Mouse (Mus musculus): ENCODE measurements around the gene Med15. TPM values are rescaled to one million over a fixed set of nuclear protein-coding genes. Genes with fewer than 3 reads are reported as not detected.

The Med15 gene
- polyA plus RNA-seq, 1 experiment from 2014 or later = 31.6 TPM

DNA sequence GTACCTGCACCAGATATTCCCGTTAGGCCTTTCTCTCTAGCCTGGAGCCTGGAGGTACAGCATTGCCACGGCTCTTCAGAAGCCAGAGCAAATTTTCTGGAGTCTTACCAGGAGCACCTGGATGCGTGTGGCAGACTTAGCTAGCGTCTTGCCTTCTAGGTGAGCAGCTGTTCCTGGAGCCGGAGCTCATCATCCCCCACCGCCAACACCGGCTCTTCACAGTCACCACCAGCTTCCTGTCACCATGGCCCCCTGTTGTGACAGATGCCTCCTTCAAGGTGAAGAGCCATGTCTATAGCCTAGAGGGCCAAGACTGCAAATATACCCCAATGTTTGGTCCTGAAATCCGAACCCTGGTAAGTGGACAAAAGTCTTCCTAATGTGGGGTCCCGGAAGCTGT is 92.0 kb downstream of the Med15 start:
- no peak for ATAC-seq (replicated peaks; ENCODE audit: insufficient number of reproducible peaks, low FRiP score, low TSS enrichment)
- Histone ChIP-seq H3K4me3 (ENCODE audit: low read depth, low read length) (no peak overlapping the region), H3K4me1 (ENCODE audit: control insufficient read depth, insufficient read depth, low read length) (peaks cover 23% of the 10 kb centered on the region), H3K9me3 (replicated peaks; ENCODE audit: control insufficient read depth, low read length) (no peaks in the 10 kb centered on the region), H3K27me3 (ENCODE audit: control insufficient read depth, insufficient read depth, low read length) (no peaks in the 10 kb centered on the region), H3K27ac (ENCODE audit: low read depth, low read length) (no peak overlapping the region), H3K4me2 (no peak overlapping the region), H3K9ac (ENCODE audit: low read depth, low read length) (no peak overlapping the region), H3K36me3 (ENCODE audit: control insufficient read depth, insufficient read depth, low read length) (peaks cover 30% of the 10 kb centered on the region)
- WGBS (ENCODE audit: insufficient replicate concordance) = 91% methylated on average over 9 of the region's 9 CpGs

DNA sequence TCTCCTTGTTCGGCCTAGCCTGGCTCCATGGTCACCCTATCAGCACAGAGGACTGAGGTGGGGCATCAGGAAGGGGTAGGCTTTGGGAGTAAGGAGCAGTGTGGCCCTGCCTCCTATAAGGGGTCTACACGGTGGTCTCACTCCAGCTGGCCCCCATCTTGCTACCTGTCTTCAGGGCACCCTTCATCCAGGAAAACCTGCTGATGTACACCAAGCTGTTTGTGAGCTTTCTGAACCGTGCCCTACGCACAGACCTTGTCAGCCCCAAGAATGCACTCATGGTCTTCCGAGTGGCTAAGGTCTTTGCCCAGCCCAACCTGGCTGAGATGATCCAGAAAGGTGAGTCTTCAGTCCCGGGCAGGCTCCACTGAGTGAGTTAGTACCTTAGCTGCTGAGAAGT is 92.7 kb downstream of the Med15 start:
- Histone ChIP-seq H3K9me3 (replicated peaks; ENCODE audit: control insufficient read depth, low read length) (no peaks in the 10 kb centered on the region), H3K4me1 (ENCODE audit: control insufficient read depth, insufficient read depth, low read length) (peaks cover 23% of the 10 kb centered on the region), H3K4me3 (ENCODE audit: low read depth, low read length) (no peak overlapping the region), H3K36me3 (ENCODE audit: control insufficient read depth, insufficient read depth, low read length) (peaks cover 33% of the 10 kb centered on the region), H3K27ac (ENCODE audit: low read depth, low read length) (no peak overlapping the region), H3K27me3 (ENCODE audit: control insufficient read depth, insufficient read depth, low read length) (no peaks in the 10 kb centered on the region), H3K4me2 (no peak overlapping the region), H3K9ac (ENCODE audit: low read depth, low read length) (no peak overlapping the region)
- WGBS (ENCODE audit: insufficient replicate concordance) = 93% methylated on average over 6 of the region's 6 CpGs
- no peak for ATAC-seq (replicated peaks; ENCODE audit: insufficient number of reproducible peaks, low FRiP score, low TSS enrichment)

DNA sequence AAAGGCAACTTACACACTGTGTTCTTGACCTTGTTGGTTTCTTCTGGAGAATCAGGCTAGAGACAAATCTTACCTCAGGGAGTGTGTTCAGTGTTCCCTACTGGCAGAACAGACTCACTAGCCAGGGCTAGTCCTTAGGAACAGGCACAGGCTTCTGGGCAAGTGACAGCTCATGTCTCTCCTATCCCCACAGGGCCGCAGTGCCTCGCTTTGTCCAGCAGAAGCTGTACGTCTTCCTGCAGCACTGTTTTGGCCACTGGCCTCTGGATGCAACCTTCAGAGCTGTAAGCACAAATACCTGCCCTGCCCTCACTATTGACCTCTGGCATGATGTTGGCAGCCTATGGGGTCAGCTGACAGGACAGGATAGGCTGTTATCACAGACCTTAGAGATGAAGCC is 93.6 kb downstream of the Med15 start:
- Histone ChIP-seq H3K36me3 (ENCODE audit: control insufficient read depth, insufficient read depth, low read length) (peaks cover 38% of the 10 kb centered on the region), H3K27me3 (ENCODE audit: control insufficient read depth, insufficient read depth, low read length) (no peaks in the 10 kb centered on the region), H3K4me3 (ENCODE audit: low read depth, low read length) (no peak overlapping the region), H3K9me3 (replicated peaks; ENCODE audit: control insufficient read depth, low read length) (no peaks in the 10 kb centered on the region), H3K27ac (ENCODE audit: low read depth, low read length) (no peak overlapping the region), H3K4me2 (no peak overlapping the region), H3K4me1 (ENCODE audit: control insufficient read depth, insufficient read depth, low read length) (peaks cover 23% of the 10 kb centered on the region), H3K9ac (ENCODE audit: low read depth, low read length) (no peak overlapping the region)
- WGBS (ENCODE audit: insufficient replicate concordance) = 97% methylated on average over 3 of the region's 3 CpGs
- no peak for ATAC-seq (replicated peaks; ENCODE audit: insufficient number of reproducible peaks, low FRiP score, low TSS enrichment)

DNA sequence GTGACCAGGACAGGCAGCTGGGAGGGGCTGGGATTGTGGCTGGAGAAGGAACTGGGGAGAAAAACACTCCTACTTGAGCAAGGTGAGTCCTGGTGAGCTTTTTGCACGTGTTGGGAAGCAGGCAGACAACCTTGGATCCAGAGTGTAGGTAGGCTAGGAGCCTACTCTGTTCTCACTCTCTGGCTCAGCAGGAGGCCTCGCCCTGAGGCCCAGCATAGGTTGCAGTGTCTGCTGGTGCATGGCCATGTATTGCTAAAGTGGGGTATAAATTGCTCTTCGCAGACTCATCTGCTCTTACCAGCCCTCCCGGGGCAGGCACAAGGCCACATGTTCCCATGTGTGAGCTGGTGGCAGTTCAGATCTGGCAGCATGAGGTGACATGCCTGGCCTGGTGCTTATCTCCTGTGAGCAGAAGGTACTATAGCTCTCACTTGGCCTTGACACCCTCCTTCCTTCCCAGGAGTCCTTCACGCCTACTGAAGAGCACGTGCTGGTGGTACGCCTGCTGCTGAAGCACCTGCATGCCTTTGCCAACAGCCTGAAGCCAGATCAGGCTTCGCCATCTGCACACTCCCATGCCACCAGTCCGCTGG is 94.6 kb downstream of the Med15 start:
- peak; percentile 69 for ATAC-seq (replicated peaks; ENCODE audit: insufficient number of reproducible peaks, low FRiP score, low TSS enrichment)
- no peaks in the 10 kb centered on the region for H3K9me3 ChIP-seq (replicated peaks; ENCODE audit: control insufficient read depth, low read length)
- no peak overlapping the region for H3K4me3 ChIP-seq (ENCODE audit: low read depth, low read length)
- 83% methylated on average over 9 of the region's 9 CpGs for WGBS (ENCODE audit: insufficient replicate concordance)
- no peak overlapping the region for H3K9ac ChIP-seq (ENCODE audit: low read depth, low read length)
- H3K4me1 ChIP-seq (ENCODE audit: control insufficient read depth, insufficient read depth, low read length) = peaks cover 23% of the 10 kb centered on the region
- H3K4me2 ChIP-seq = no peak overlapping the region
- peaks cover 38% of the 10 kb centered on the region for H3K36me3 ChIP-seq (ENCODE audit: control insufficient read depth, insufficient read depth, low read length)
- H3K27ac ChIP-seq (ENCODE audit: low read depth, low read length) = peak overlapping the region; percentile 59
- no peaks in the 10 kb centered on the region for H3K27me3 ChIP-seq (ENCODE audit: control insufficient read depth, insufficient read depth, low read length)

DNA sequence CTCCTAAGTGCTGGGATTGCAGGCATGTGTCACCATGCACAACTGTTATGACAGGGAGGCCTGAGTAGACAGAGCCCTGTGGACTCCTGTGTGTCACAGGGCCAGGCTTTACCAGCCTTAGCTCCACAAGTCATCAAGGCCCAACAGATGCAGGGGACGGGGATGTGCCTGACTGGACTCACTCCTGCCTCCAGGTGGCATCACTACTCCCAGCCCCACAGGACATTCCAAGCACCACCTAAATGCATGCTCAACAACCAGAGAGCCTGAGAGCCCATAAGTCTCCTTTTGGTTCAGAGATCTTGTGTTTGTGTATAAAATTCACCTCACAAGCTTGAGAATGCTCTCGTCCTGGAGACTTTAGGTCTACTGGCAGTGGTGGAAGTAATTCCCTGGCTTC is 95.1 kb downstream of the Med15 start:
- H3K4me3 ChIP-seq (ENCODE audit: low read depth, low read length) = no peak overlapping the region
- no peak overlapping the region for H3K4me2 ChIP-seq
- H3K36me3 ChIP-seq (ENCODE audit: control insufficient read depth, insufficient read depth, low read length) = peaks cover 34% of the 10 kb centered on the region
- no peak for ATAC-seq (replicated peaks; ENCODE audit: insufficient number of reproducible peaks, low FRiP score, low TSS enrichment)
- H3K27ac ChIP-seq (ENCODE audit: low read depth, low read length) = peak overlapping the region; percentile 59
- H3K9ac ChIP-seq (ENCODE audit: low read depth, low read length) = no peak overlapping the region
- no peaks in the 10 kb centered on the region for H3K9me3 ChIP-seq (replicated peaks; ENCODE audit: control insufficient read depth, low read length)
- H3K4me1 ChIP-seq (ENCODE audit: control insufficient read depth, insufficient read depth, low read length) = peaks cover 23% of the 10 kb centered on the region
- WGBS (ENCODE audit: insufficient replicate concordance) = 67% methylated on average over 2 of the region's 2 CpGs
- no peaks in the 10 kb centered on the region for H3K27me3 ChIP-seq (ENCODE audit: control insufficient read depth, insufficient read depth, low read length)

DNA sequence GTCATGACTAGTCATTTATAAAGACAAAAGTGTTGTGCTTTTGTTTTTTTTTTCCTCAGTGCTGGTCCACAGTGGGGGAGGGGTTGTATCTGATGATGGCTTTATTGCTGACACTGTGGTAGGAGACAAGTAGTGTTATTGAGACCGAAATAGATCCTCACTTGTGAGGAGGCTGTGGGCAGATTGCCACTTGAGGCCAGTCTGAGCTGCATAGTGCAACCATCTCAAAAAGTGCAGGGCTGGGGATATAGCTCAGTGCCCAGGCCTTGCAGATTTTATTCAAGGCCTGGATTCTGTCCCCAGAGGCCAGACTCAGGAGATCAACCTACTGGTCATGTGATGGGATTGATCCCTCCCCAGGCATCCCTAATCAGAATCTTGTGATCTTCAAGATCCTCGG is 95.8 kb downstream of the Med15 start:
- 57% methylated on average over 2 of the region's 2 CpGs for WGBS (ENCODE audit: insufficient replicate concordance)
- H3K4me2 ChIP-seq = no peak overlapping the region
- H3K27ac ChIP-seq (ENCODE audit: low read depth, low read length) = no peak overlapping the region
- no peak for ATAC-seq (replicated peaks; ENCODE audit: insufficient number of reproducible peaks, low FRiP score, low TSS enrichment)
- peaks cover 28% of the 10 kb centered on the region for H3K36me3 ChIP-seq (ENCODE audit: control insufficient read depth, insufficient read depth, low read length)
- no peaks in the 10 kb centered on the region for H3K9me3 ChIP-seq (replicated peaks; ENCODE audit: control insufficient read depth, low read length)
- peaks cover 23% of the 10 kb centered on the region for H3K4me1 ChIP-seq (ENCODE audit: control insufficient read depth, insufficient read depth, low read length)
- no peak overlapping the region for H3K4me3 ChIP-seq (ENCODE audit: low read depth, low read length)
- H3K27me3 ChIP-seq (ENCODE audit: control insufficient read depth, insufficient read depth, low read length) = no peaks in the 10 kb centered on the region
- no peak overlapping the region for H3K9ac ChIP-seq (ENCODE audit: low read depth, low read length)

DNA sequence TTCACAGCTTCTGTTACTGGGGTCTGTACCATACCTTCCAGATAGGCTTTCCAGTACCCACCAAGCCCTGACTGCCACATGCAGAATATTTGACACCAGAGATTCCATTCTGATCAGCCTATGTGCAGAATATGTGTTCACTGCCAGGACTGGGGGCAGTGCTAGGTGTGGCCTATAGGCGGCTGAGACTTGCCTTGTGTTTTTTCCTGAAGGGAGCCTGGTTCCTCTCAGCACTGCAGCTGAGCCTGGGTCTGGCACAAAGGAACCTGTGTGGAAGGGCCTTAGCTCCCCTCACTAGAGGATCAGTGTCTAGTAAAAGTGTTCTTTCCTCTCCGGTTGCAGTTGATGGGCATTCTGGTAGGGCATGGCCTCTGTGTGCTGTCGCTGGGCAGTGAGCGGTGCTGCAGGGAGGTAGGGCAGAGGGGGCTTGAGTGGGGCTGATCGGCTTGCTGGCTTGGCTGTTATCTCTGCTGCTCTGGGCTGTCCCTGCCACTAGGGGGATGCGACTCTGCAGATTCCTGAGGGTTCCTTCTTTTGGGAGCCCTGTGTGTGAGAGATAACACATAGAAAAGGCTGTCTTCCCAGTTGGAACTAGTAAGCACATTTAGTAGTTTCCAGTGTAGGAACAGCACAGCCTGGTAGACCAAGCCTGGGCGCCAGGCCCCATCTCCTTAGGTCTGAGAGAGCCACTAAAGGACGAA is 99.1 kb downstream of the Med15 start:
- no peaks in the 10 kb centered on the region for H3K27me3 ChIP-seq (ENCODE audit: control insufficient read depth, insufficient read depth, low read length)
- H3K4me1 ChIP-seq (ENCODE audit: control insufficient read depth, insufficient read depth, low read length) = peaks cover 23% of the 10 kb centered on the region
- H3K4me2 ChIP-seq = no peak overlapping the region
- no peaks in the 10 kb centered on the region for H3K9me3 ChIP-seq (replicated peaks; ENCODE audit: control insufficient read depth, low read length)
- ATAC-seq (replicated peaks; ENCODE audit: insufficient number of reproducible peaks, low FRiP score, low TSS enrichment) = no peak
- peaks cover 25% of the 10 kb centered on the region for H3K36me3 ChIP-seq (ENCODE audit: control insufficient read depth, insufficient read depth, low read length)
- H3K9ac ChIP-seq (ENCODE audit: low read depth, low read length) = no peak overlapping the region
- WGBS (ENCODE audit: insufficient replicate concordance) = 59% methylated on average over 8 of the region's 8 CpGs
- H3K4me3 ChIP-seq (ENCODE audit: low read depth, low read length) = no peak overlapping the region
- H3K27ac ChIP-seq (ENCODE audit: low read depth, low read length) = no peak overlapping the region

DNA sequence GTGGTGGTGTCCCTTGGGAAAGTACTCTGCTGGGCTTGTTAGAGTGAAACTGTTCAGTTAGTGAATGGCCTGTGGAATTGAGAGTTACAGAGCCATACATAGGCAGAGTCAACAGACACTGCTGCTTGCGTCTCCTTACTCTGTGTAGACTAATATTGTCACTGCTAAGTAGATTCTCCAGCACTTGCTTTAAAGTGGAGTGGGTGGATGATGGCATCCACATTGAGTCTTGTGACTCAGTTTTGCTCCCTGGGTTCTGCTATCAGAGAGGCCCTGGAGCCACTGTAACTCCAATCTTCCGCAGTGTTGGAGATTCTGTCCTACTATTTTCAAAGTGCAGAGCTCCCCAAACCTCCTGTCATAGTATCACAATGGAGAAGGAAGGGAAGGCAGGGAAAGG is 100.1 kb downstream of the Med15 start:
- no peaks in the 10 kb centered on the region for H3K9me3 ChIP-seq (replicated peaks; ENCODE audit: control insufficient read depth, low read length)
- H3K36me3 ChIP-seq (ENCODE audit: control insufficient read depth, insufficient read depth, low read length) = peaks cover 27% of the 10 kb centered on the region
- 90% methylated on average over 2 of the region's 2 CpGs for WGBS (ENCODE audit: insufficient replicate concordance)
- H3K27me3 ChIP-seq (ENCODE audit: control insufficient read depth, insufficient read depth, low read length) = no peaks in the 10 kb centered on the region
- no peak overlapping the region for H3K4me3 ChIP-seq (ENCODE audit: low read depth, low read length)
- no peak overlapping the region for H3K4me2 ChIP-seq
- H3K9ac ChIP-seq (ENCODE audit: low read depth, low read length) = no peak overlapping the region
- no peak for ATAC-seq (replicated peaks; ENCODE audit: insufficient number of reproducible peaks, low FRiP score, low TSS enrichment)
- H3K27ac ChIP-seq (ENCODE audit: low read depth, low read length) = no peak overlapping the region
- peaks cover 17% of the 10 kb centered on the region for H3K4me1 ChIP-seq (ENCODE audit: control insufficient read depth, insufficient read depth, low read length)

DNA sequence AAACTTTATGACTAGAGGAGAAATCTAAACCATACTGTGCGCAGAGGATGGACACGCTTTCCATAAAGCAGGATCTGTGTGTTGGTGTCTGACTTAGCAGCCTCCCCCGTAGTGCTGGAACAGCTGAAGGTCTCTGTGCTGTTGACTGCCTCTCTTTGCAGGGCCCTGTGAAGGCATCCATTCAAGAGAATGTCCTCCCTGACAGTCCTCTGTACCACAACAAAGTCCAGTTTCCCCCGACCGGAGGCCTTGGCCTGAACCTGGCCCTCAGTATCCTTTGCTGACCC is 106.5 kb downstream of the Med15 start:
- no peaks in the 10 kb centered on the region for H3K9me3 ChIP-seq (replicated peaks; ENCODE audit: control insufficient read depth, low read length)
- no peak for ATAC-seq (replicated peaks; ENCODE audit: insufficient number of reproducible peaks, low FRiP score, low TSS enrichment)
- no peak overlapping the region for H3K4me2 ChIP-seq

More for the DNA sequence above, 106.5 kb downstream of the Med15 start:
- H3K27me3 ChIP-seq (ENCODE audit: control insufficient read depth, insufficient read depth, low read length) = no peaks in the 10 kb centered on the region
- no peaks in the 10 kb centered on the region for H3K4me1 ChIP-seq (ENCODE audit: control insufficient read depth, insufficient read depth, low read length)
- 93% methylated on average over 5 of the region's 5 CpGs for WGBS (ENCODE audit: insufficient replicate concordance)
- H3K27ac ChIP-seq (ENCODE audit: low read depth, low read length) = no peak overlapping the region
- peaks cover 36% of the 10 kb centered on the region for H3K36me3 ChIP-seq (ENCODE audit: control insufficient read depth, insufficient read depth, low read length)
- no peak overlapping the region for H3K9ac ChIP-seq (ENCODE audit: low read depth, low read length)
- H3K4me3 ChIP-seq (ENCODE audit: low read depth, low read length) = no peak overlapping the region

Data from heart, embryonic 11.5 days (tissue).